Mouse (Mus musculus): ENCODE data around the gene Pigb. TPM values are rescaled to one million over a fixed set of nuclear protein-coding genes. Genes with fewer than 3 reads are reported as not detected.

Gene Pigb
- total RNA-seq, 2 experiments from 2014 or later, result 7.6 to 12.1 TPM

- DNase-seq, result no peak
Measured at GRCm38 (mm10) chr9:72991420-72991819, 48.8 kb downstream of the Pigb start.

GRCm38 (mm10) chr9:72988706-72989105 is 51.5 kb downstream of the Pigb start:
- DNase-seq, result no peak

- no peak for DNase-seq
Measured at GRCm38 (mm10) chr9:72987703-72988102, 52.5 kb downstream of the Pigb start.

GRCm38 (mm10) chr9:72985250-72986220 is 54.6 kb downstream of the Pigb start, which contains the start of the genes Ccpg1os and Ccpg1:
Ccpg1os (minus strand) TSS chr9:72985382.
Ccpg1 (plus strand) TSS chr9:72985429.
- DNase-seq, result peak; percentile 95

GRCm38 (mm10) chr9:72983066-72983465 is 57.1 kb downstream of the Pigb start:
- no peak for DNase-seq

- no peak for DNase-seq
Measured at GRCm38 (mm10) chr9:72975242-72975641, 64.9 kb downstream of the Pigb start.

- DNase-seq, result no peak
Measured at GRCm38 (mm10) chr9:72974734-72975133, 65.4 kb downstream of the Pigb start.

- no peak for DNase-seq
Measured at GRCm38 (mm10) chr9:72972984-72973383, 67.2 kb downstream of the Pigb start.

GRCm38 (mm10) chr9:72972435-72972834 is 67.7 kb downstream of the Pigb start:
- DNase-seq, result no peak

- DNase-seq, result no peak
Measured at GRCm38 (mm10) chr9:72969874-72970273, 70.3 kb downstream of the Pigb start.

- peak; percentile 54 for DNase-seq
Measured at GRCm38 (mm10) chr9:72968349-72969061, 71.7 kb downstream of the Pigb start.

- no peak for DNase-seq
Measured at GRCm38 (mm10) chr9:72961959-72962358, 78.2 kb downstream of the Pigb start.

- no peak for DNase-seq
Measured at GRCm38 (mm10) chr9:72961346-72961745, 78.8 kb downstream of the Pigb start.

GRCm38 (mm10) chr9:72958521-72959450 is 81.4 kb downstream of the Pigb start, which contains the start of the genes Dyx1c1 and Gm44503:
Dyx1c1 (plus strand) TSS chr9:72958785.
Gm44503 (plus strand) TSS chr9:72958852.
- DNase-seq, result peak; percentile 83

Small RNA genes lying within 50 kb of the gene (microRNA-seq; reads per million reads assigned to microRNA genes)
- not detected for gene Gm27353

Other genes with a start within 250 kb of the Pigb start
- under 1 TPM; 0.45 to 0.61 TPM for gene Prtg, start 233.5 kb downstream of the Pigb start, total RNA-seq (2021)
- 1 to 10 TPM; 3.5 to 5.0 TPM for gene Pygo1, start 114.7 kb downstream of the Pigb start, total RNA-seq (2021)
- gene Dyx1c1, start 81.6 kb downstream of the Pigb start, total RNA-seq (2021), result under 1 TPM; 0.66 to 0.85 TPM
- gene Gm44503, start 81.5 kb downstream of the Pigb start, total RNA-seq (2021), result under 1 TPM in 1 of 2 experiments, not detected in 1; 0.21 TPM
- 10 to 100 TPM; 11.3 to 12.4 TPM for gene Ccpg1os, start 55.0 kb downstream of the Pigb start, total RNA-seq (2021)
- 10 to 100 TPM; 71.0 to 73.8 TPM for gene Ccpg1, start 54.9 kb downstream of the Pigb start, total RNA-seq (2021)
- 10 to 100 TPM; 21.9 to 27.0 TPM for gene Rab27a, start 4.5 kb upstream of the Pigb start, total RNA-seq (2021)
- gene Khdc3, start 61.5 kb upstream of the Pigb start, total RNA-seq (2021), result under 1 TPM; 0.72 to 0.94 TPM
- not detected for gene Gm20509, start 62.1 kb upstream of the Pigb start, total RNA-seq (2021)
- gene Rsl24d1, start 73.0 kb upstream of the Pigb start, total RNA-seq (2021), result 10 to 100 TPM; 61.2 to 63.7 TPM

Data from adrenal gland, postnatal 10 days (tissue).